Mouse (Mus musculus) G1E-ER4 (cell line): Measurements from ENCODE around the gene Rbfox1. TPM values are rescaled to one million over a fixed set of nuclear protein-coding genes. Genes with fewer than 3 reads are reported as not detected.

ENCODE experiments used
- GATA1 ChIP-seq: IDR thresholded peaks from one replicate; pipeline ENCODE4 v1.8.0; 2012; ENCODE audit warnings: low read length, inconsistent platforms
- polyA plus RNA-seq: library from polyadenylated mRNA; stranded (reverse); fragments of >175 nt; gene quantifications from 2 replicates; pipeline ENCODE4 v1.2.3, GENCODE M21; 2012

The Rbfox1 gene
- polyA plus RNA-seq, 1 experiment, result not detected

- no peak for TF ChIP-seq GATA1
These were observed 801.1 kb downstream of the Rbfox1 start for GRCm38 (mm10) chr16:6686076-6686757.

GRCm38 (mm10) chr16:6704847-6705246, 819.7 kb downstream of the Rbfox1 start:
- no peak for TF ChIP-seq GATA1

- no peak for TF ChIP-seq GATA1
These were observed 827.2 kb downstream of the Rbfox1 start for GRCm38 (mm10) chr16:6712341-6712740.

- TF ChIP-seq GATA1, result no peak
These were observed 830.1 kb downstream of the Rbfox1 start for GRCm38 (mm10) chr16:6715245-6715644.

- TF ChIP-seq GATA1, result no peak
These were observed 831.2 kb downstream of the Rbfox1 start for GRCm38 (mm10) chr16:6716214-6716911.

GRCm38 (mm10) chr16:6719027-6719426, 833.9 kb downstream of the Rbfox1 start:
- no peak for TF ChIP-seq GATA1

- no peak for TF ChIP-seq GATA1
These were observed 847.5 kb downstream of the Rbfox1 start for GRCm38 (mm10) chr16:6732646-6733045.

- TF ChIP-seq GATA1, result no peak
These were observed 848.3 kb downstream of the Rbfox1 start for GRCm38 (mm10) chr16:6733427-6733826.

GRCm38 (mm10) chr16:6736566-6736965, 851.4 kb downstream of the Rbfox1 start:
- TF ChIP-seq GATA1, result no peak

- no peak for TF ChIP-seq GATA1
These were observed 851.8 kb downstream of the Rbfox1 start for GRCm38 (mm10) chr16:6736998-6737397.

GRCm38 (mm10) chr16:6746116-6746515, 861.0 kb downstream of the Rbfox1 start:
- no peak for TF ChIP-seq GATA1

GRCm38 (mm10) chr16:6750491-6750890, 865.3 kb downstream of the Rbfox1 start:
- TF ChIP-seq GATA1, result no peak

GRCm38 (mm10) chr16:6754847-6755246, 869.7 kb downstream of the Rbfox1 start:
- TF ChIP-seq GATA1, result no peak

GRCm38 (mm10) chr16:6769495-6770237, 884.5 kb downstream of the Rbfox1 start:
- no peak for TF ChIP-seq GATA1

GRCm38 (mm10) chr16:6777506-6778185, 892.5 kb downstream of the Rbfox1 start:
- TF ChIP-seq GATA1, result no peak

- TF ChIP-seq GATA1, result no peak
These were observed 899.0 kb downstream of the Rbfox1 start for GRCm38 (mm10) chr16:6784144-6784543.

GRCm38 (mm10) chr16:6785026-6785425, 899.9 kb downstream of the Rbfox1 start:
- TF ChIP-seq GATA1, result no peak
